Mouse (Mus musculus): ENCODE measurements around the gene Ntn3.

DNA sequence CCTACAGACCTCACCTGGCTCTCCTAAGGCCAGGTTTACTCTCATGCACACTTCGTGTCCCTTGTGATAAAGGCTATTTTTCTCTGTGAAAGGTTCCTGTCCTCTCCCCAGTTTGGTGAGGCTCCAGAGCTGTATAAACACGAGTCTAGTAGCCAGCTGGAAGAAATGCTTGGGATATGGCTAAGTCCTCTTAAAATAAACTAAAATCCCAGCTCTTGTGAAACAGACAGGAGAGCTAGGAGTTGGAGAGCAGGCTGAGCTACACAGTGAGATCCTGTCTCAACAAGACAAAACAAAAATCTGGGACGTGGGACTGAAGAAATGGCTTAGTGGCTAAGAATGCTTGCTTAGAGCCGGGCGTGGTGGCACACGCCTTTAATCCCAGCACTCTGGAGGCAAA, 3.9 kb upstream of the Ntn3 start:
- TF ChIP-seq CTCF (IDR thresholded peaks at IDR 0.05) (no peak), EP300 (IDR thresholded peaks at IDR 0.05) (no peak)
